Mouse (Mus musculus) spleen, adult 2 months (tissue): ENCODE measurements at regions not wholly inside any gene's neighbourhood (a gene's known extent, or its start where the extent isn't known, plus 50 kb on each side); places are given as distances from the start of the nearest gene placed in this dataset.

ENCODE experiments used
- CTCF ChIP-seq: fragments of 200-500 bp; IDR thresholded peaks from 2 replicates; pipeline ENCODE4 v1.5.1; 2011; ENCODE audit warnings: mild to moderate bottlenecking, inconsistent platforms; ENCODE audit not compliant: insufficient read depth, insufficient read length, insufficient replicate concordance; ENCODE audit errors: extremely low read depth
- POLR2A ChIP-seq: fragments of 200-500 bp; IDR thresholded peaks from 2 replicates; pipeline ENCODE4 v1.6.1; 2011; ENCODE audit warnings: low read depth, low read length, inconsistent platforms

GRCm38 (mm10) chr12:93385578-93385977 is 1536.6 kb upstream of the Sel1l start:
- TF ChIP-seq CTCF, result no peak
- no peak for TF ChIP-seq POLR2A
